Mouse (Mus musculus): Measurements from ENCODE around the gene Gdf5.
"Not testable (repeated sequence)": the region's sequence is repeated elsewhere in the genome, so short reads cannot be mapped to it uniquely, and the experiment has no call there.

Gdf5 gene

DNA sequence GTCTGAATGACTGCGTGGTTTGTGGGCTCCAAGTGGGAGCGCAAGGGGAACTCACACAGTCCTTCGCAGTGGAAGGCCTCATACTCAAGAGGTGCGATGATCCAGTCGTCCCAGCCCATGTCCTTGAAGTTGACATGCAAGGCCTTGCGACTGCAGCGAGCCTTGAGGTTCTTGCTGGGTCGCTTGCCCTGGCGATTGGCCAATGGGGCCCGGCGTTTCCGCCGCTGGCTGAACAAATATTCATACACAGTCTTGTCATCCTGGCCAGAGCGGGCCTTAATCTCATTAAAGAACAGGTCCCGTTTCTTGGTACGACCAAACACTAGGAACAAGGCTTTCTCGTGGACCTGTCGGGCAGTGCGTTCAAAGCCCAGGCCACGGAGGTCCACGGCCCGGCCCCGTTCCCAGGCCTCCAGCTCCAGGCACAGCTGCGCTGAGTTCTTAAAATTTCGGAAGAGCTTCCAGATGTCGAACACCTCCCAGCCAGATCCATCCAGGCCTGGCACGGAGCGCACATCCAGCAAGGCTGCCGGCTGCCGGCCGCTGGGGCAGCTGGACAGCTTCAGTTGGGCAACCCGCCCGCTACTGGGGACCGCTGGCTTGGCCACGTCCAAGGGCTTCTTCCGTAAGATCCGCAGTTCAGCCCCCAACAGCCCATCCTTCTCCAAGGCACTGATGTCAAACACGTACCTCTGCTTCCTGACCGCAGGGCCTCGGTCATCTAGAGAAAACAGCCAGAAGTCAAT lies 3.3 kb downstream of the Gdf5 start:
- DNase-seq (ENCODE audit: low spot score in 2 of 2): no peak

DNA sequence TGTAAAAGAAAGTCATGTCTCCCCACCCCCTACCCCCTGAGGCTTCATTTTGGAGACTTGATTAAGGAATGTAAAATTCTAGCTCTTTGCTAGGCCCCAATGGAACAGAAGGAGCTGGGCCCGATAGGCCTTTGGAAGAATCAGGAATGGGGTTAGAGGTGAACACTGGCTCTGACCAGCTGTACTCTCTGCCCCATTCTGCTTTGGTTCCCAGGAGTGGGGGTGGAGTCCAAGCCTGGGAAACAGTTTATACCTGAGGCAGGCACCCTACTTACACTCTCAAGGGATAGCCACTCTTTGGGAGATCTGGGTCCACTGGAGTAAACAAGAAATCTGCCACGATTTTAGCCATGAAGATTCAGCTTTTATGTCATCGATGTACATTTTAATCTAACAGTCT lies 4.5 kb downstream of the Gdf5 start, which contains the start of gene Gm15557:
TSS of gene Gm15557 (plus strand) at position 48 of the 400 bp plus-strand sequence.
- DNase-seq (ENCODE audit: low spot score in 2 of 2): no peak

DNA sequence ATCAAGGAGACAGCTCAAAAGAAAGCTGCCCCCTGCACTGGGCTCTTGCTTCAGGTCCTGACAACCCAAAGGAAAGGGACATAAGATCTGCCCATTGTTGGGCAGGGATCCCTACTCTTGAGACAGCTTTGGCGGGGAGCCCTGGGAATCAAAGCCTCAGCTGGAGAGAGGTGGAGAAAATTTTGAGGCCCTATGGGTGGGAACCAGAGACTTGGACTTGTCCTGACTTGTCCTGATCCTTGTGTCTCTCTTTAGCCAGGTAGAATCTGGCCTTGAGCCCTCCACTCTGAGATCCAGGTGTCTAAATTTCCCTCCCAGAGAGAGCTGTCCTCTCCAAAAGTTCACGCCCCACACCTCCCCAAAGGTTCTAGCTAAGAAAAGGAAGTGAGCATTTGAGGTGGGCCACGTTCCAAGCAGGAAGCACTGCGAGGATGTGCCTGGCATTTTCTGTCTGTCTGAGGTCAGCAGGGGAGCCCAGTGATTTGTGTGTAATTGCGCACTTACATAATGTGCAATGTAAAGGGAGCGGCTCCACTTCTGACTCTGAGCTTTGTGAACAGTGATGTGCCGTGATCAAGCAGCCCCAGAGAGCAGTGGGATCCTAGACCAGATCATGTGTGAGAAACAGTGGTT lies 5.2 kb downstream of the Gdf5 start:
- DNase-seq (ENCODE audit: low spot score in 2 of 2): no peak

DNA sequence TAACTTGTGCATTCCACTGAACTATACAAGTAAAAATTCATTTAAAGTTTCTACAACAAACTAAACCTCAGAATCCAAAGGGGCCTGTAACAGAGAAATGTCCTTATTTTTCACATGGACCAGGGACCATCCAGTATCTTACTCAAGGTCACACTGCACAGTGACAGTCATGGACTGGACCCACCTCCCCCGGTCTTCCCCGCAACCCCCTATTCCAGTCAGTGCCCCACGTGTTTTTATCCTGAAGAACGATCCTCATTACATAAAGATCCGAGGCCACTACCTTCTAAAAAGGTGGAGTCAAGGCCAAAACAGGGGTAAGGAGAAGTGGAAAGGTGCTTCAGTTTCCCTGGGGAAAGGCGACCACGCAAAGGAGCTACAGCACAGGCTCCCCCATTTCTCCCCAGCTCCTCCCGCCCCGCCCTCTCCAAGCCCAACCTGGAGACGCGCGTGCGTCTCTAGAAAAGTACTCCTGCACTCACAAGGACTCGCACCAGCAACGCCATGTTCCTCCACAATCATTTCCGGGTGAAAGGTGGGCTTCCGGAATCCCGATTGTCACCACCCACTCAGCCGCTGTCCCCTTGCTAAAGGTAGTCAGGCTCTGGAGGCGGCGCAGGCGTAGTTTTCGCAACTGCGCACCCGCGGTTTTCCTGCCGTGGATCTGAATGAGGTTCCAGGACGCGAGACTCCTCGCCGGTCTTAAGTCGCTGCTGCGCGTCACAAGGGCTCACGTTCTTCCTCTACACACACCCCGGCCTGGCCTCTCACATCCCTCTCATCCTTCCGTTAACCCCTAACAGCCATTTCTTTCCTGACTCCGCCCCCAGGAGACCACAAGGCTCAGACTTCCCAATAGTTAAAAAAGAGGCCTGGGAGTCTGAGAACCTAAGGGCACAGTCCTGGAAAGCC lies 15.4 kb downstream of the Gdf5 start, which contains the start of gene Uqcc1:
TSS of gene Uqcc1 (minus strand) at position 780 of the 912 bp plus-strand sequence.
- DNase-seq (ENCODE audit: low spot score in 2 of 2): peak; percentile 88 to 91

DNA sequence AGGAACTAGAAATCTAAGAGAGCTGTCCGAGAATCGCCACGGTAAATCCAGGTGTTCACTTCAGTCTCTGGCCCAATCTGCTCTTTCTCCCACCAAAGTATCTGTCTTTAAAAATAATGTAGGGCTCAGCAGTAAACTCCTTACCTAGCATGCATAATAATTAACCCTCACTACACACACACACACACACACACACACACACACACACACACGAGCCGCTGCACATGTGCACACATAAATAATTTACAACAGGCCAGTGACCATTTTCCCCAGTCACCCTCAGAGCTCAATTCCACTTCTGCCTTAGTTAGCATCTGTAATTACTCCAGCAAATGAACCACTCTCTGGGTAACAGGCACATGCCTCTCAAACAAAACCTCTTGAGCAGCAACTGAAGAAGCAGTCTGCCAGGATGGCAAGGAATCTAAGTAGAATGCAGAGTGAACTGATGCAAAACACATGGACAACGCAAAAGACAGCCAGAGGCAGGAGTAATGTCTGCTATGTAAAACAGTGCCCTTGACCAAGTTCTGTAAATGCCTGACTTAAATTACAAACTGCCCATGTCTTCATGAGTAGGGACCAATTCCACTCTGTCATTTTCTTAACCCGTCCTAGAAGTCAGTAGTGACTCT lies 16.3 kb downstream of the Gdf5 start:
- DNase-seq (ENCODE audit: low spot score in 2 of 2): no peak

DNA sequence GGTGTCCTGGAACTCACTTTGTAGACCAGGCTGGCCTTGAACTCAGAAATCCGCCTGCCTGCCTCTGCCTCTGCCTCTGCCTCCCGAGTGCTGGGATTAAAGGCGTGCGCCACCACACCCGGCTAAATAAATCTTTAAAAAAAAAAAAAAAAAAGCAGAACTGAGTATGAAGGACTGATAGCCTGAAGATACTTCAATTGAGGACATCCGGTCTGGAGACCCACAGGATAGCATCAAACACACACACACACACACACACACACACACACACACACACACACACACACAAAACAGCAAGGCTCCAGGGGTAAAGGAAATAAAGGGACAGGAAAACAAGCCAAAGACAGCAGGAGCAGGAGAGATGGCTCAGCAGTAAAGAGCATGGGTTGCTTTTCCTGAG lies 20.0 kb downstream of the Gdf5 start:
- not testable (repeated sequence) for DNase-seq (ENCODE audit: low spot score in 2 of 2)

DNA sequence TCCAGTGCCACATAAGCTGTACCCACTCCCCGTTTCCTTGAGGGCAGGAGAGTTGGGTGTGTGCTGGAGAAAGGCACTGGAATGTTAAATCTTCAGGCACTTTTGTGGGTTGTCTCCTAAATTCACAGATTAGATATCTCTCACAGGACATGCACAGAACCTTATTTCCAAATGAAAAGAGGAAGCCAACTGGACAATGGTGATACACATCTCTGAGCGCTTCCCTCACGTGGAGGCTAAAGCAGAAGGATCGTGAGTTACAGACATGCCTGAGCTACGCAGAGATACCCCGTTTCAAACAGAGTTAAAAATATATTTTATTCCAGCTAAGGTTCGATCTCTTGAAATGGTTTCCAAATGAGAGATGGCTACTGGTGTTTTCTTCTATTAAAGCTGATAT lies 22.0 kb downstream of the Gdf5 start:
- no peak for DNase-seq (ENCODE audit: low spot score in 2 of 2)

DNA sequence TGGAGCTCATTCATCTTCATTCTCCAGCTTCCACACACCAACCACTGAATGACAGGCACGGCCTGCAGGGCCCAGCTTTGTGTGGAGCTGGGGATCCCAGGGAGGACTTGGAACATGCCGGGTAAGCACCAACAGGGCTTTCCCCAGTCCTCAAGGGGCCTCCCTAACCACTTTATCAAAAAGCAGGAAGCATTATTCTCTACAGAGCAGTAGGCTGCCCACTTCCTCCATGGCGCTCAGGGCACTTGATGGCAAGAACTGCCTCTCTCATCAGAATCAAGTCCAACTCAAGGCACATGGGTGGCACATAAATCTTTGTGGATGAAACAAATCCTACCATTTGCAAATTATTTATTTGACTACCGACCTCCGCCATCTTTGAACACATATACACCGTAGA lies 30.5 kb downstream of the Gdf5 start:
- DNase-seq (ENCODE audit: low spot score in 2 of 2): no peak

DNA sequence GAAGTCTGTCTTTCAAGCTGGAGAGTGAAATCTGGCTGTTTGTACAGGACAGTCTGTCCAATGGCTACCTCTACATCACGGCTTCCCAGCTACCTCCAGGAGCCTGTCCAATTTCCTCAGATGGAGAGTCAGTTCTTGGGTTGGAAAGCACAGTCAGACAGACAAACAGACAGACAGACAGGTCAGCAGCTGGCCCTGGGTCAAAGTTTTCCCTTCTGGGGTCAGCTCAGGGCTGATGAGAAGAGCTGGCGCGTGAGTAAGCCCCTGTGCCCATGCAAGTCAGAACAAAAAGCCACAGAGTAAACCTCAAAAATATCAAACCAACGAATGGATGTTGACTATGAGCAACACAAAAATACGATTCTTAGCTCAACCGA lies 41.5 kb downstream of the Gdf5 start:
- DNase-seq (ENCODE audit: low spot score in 2 of 2): no peak

DNA sequence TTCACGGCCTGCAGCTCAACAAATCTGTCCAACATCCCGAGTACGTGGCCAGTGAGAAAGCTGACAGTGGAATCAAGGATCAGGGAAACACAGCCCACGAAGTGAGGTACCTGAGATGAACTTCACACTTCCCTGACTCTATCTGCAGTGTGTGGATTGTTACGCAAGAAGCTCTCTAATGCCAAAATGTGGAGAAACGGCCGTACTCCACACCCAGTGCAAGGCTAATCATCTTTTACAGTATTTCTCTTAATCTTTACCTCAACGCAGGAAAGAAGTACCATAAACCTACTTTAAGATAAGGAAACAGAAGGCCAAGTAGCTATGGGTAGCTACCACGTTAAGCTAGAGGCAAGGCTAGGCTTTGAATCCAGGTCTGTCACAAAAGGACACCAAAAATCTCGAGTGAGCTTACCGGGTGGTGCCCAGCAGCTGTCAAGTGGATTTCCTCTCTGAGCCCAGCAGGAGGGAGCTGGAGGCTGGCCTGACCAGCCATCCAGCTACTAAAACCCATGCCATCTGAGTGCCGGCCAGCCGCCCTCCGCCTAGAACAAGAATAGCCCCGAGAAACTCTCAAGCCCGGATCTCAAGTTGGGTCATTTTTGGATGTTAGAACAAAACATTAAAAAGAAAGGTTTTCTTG lies 42.1 kb downstream of the Gdf5 start:
- DNase-seq (ENCODE audit: low spot score in 2 of 2): peak in 1 of 2 experiments; percentile 9

DNA sequence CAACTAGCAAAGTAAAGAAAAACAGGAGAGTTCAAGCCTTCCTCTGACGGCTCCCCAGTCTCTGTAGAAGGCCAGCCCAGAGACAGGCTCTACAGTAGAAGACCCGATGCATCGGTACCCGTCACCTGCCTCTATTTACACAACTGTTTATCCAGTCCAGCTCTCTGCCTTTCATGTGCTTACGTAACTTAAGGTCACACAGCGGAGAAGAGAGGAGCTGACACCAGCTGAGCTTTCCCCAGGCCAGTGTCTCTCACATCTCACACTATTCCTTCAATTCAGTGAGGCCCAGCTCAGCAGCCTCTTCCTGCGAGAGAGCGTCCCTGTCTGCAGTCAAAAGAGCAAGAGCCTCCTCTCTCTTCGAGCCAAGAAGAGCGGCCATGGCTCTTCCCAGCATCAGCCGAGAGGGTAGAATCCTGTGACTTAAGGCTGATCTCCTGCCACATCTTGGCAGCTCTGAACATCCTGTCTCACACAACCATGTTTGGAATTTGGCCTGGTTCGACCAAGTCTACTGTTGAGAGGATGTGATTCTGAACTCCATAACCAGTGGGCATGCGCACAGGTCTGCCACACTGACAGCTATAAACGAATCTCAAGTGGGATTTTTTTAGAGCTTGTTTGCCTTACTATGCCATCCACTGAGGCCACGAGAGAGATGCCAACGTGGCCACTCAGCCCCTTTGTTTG lies 50.0 kb downstream of the Gdf5 start:
- DNase-seq (ENCODE audit: low spot score in 2 of 2): no peak

DNA sequence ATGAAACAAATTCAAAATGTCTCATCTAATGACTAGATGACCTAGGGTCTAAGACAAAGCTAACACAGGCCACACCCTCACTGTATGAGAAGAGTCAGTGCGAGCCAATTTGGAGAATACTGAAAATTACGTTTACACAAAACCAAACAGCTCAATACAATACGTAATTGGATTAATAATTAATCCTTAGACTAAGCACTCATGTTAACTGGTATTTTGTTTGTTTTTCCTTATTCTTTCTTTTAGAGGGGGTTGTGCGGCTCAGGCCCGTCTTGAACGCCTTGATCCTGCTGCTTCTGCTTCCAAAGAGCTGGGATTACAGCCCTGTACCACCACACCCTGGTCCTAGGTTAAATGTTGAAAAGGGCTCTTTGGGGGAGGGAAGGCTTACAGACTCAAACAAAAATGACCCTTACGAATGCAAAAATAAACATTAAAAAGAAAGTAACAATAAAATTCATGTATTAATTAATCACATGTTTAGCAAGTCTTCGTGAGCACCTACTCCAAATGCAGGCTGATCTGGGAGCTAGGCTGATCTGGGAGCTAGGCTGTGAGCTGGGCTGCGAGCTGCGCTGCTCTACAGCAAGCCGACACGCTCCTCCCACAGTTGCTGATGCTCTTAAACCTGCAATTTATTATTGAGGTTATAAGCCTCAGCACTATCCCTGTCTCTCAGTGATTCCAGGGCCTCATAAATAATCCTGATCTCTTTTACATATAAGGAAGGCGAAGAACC lies 50.7 kb downstream of the Gdf5 start:
- DNase-seq (ENCODE audit: low spot score in 2 of 2): no peak

Measured in urinary bladder, postnatal 36 days (tissue).